Mouse (Mus musculus): ENCODE measurements around the gene Map3k4.

- TF ChIP-seq MAX (IDR thresholded peaks at IDR 0.05; ENCODE audit: low read depth): no peak
- TF ChIP-seq POLR2A (IDR thresholded peaks at IDR 0.05; ENCODE audit: insufficient read length, low read depth): peak; percentile 48
- no peak for TF ChIP-seq TCF12 (IDR thresholded peaks at IDR 0.05; ENCODE audit: insufficient read depth, poor library complexity, severe bottlenecking)
These were observed 45.2 kb upstream of the Map3k4 start for GRCm38 (mm10) chr17:12363601-12364425.

All from myocyte (in vitro differentiated cells).